Mouse (Mus musculus): ENCODE measurements around the gene Rap1gds1.

DNA sequence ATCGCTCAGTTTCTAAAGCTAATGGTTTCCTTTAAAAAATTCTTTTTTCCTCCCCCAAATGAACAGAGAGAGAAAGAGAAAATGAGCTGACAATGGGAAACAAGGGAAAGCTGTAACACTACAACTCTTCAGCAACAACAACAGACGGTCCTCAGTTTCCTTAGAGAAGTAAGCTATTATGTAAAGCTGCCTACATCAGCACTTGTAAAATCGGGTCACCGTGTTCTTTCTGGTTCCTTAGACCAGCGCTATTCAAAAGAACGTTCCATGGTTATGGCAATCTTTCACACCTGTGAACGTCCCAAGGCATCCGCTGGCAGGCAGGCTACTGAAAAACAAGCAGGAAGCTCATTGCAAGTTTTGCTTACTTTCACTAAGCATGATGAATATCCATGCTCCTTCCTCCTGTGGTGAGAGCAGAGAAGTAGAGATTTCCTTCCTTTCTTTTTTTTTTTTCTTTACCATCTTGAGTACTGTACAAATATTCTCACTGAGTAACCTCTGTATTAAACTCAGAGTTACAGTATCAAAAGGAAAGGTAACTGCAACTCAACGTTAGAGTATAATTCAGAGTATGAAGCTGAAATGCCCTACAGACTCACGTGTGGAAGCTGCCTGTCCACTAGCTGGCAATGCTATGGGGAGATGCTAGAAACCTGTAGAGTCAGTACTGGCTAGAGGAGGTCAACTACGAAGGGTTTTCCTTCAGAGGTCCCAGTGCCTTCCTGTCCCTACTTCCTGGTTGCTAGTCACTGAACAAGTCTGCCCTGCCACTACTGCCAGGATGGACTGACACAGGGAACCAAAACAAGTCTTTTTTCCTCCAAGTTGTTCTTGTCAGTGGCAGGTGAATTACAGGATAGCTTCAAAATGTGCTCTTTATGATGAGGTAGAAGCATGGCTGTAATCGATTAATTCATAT lies 26.0 kb downstream of the Rap1gds1 start:
- TF ChIP-seq EP300 (IDR thresholded peaks at IDR 0.05; ENCODE audit: insufficient read depth, low read depth, low read length) = no peak
- no peak for TF ChIP-seq POLR2A (IDR thresholded peaks at IDR 0.05; ENCODE audit: insufficient read depth, low read depth, low read length)
